Mouse (Mus musculus): ENCODE results near the gene March11.

Gene March11

GRCm38 (mm10) chr15:26308629-26309230, at the start of gene March11:
TSS of gene March11 (plus strand) at chr15:26309048.
- DNase-seq (ENCODE audit: low read depth, low spot score), result peak; percentile 84

GRCm38 (mm10) chr15:26262336-26262735, 46.5 kb upstream of the March11 start:
- no peak for DNase-seq (ENCODE audit: low read depth, low spot score)

GRCm38 (mm10) chr15:26269596-26269995, 39.3 kb upstream of the March11 start:
- no peak for DNase-seq (ENCODE audit: low read depth, low spot score)

GRCm38 (mm10) chr15:26276035-26276511, 32.8 kb upstream of the March11 start:
- peak; percentile 45 for DNase-seq (ENCODE audit: low read depth, low spot score)

- DNase-seq (ENCODE audit: low read depth, low spot score), result no peak
These were observed 32.2 kb upstream of the March11 start for GRCm38 (mm10) chr15:26276608-26277007.

- DNase-seq (ENCODE audit: low read depth, low spot score), result no peak
These were observed 17.0 kb upstream of the March11 start for GRCm38 (mm10) chr15:26291871-26292270.

- no peak for DNase-seq (ENCODE audit: low read depth, low spot score)
These were observed 16.0 kb upstream of the March11 start for GRCm38 (mm10) chr15:26292811-26293210.

GRCm38 (mm10) chr15:26293215-26293614, 15.6 kb upstream of the March11 start:
- DNase-seq (ENCODE audit: low read depth, low spot score), result no peak

- peak; percentile 61 for DNase-seq (ENCODE audit: low read depth, low spot score)
These were observed 10.2 kb upstream of the March11 start for GRCm38 (mm10) chr15:26298668-26299067.

GRCm38 (mm10) chr15:26309291-26309931, 563 bp downstream of the March11 start:
- peak; percentile 43 for DNase-seq (ENCODE audit: low read depth, low spot score)

- DNase-seq (ENCODE audit: low read depth, low spot score), result no peak
These were observed 11.0 kb downstream of the March11 start for GRCm38 (mm10) chr15:26319866-26320265.

- no peak for DNase-seq (ENCODE audit: low read depth, low spot score)
These were observed 11.6 kb downstream of the March11 start for GRCm38 (mm10) chr15:26320402-26320801.

GRCm38 (mm10) chr15:26322804-26323203, 14.0 kb downstream of the March11 start:
- DNase-seq (ENCODE audit: low read depth, low spot score), result no peak

- peak; percentile 79 for DNase-seq (ENCODE audit: low read depth, low spot score)
These were observed 18.3 kb downstream of the March11 start for GRCm38 (mm10) chr15:26327157-26327556.

- DNase-seq (ENCODE audit: low read depth, low spot score), result peak; percentile 10
These were observed 26.9 kb downstream of the March11 start for GRCm38 (mm10) chr15:26335791-26336190.

GRCm38 (mm10) chr15:26337775-26338174, 28.9 kb downstream of the March11 start:
- no peak for DNase-seq (ENCODE audit: low read depth, low spot score)

- peak; percentile 72 for DNase-seq (ENCODE audit: low read depth, low spot score)
These were observed 29.5 kb downstream of the March11 start for GRCm38 (mm10) chr15:26338343-26338742.

GRCm38 (mm10) chr15:26340490-26340889, 31.6 kb downstream of the March11 start:
- DNase-seq (ENCODE audit: low read depth, low spot score), result no peak

- no peak for DNase-seq (ENCODE audit: low read depth, low spot score)
These were observed 32.1 kb downstream of the March11 start for GRCm38 (mm10) chr15:26340966-26341365.

GRCm38 (mm10) chr15:26344329-26344728, 35.5 kb downstream of the March11 start:
- peak; percentile 47 for DNase-seq (ENCODE audit: low read depth, low spot score)

GRCm38 (mm10) chr15:26353656-26354055, 44.8 kb downstream of the March11 start:
- DNase-seq (ENCODE audit: low read depth, low spot score), result no peak

GRCm38 (mm10) chr15:26365344-26365743, 56.5 kb downstream of the March11 start:
- DNase-seq (ENCODE audit: low read depth, low spot score), result peak; percentile 67

GRCm38 (mm10) chr15:26366511-26366910, 57.7 kb downstream of the March11 start:
- DNase-seq (ENCODE audit: low read depth, low spot score), result no peak

Measured in brain, adult 2 months (tissue).